Mouse (Mus musculus) T-helper 2 cell (primary cell): Measurements from ENCODE around the gene Olfr1318.

Experiments used
- in situ Hi-C: fragments of 300-600 bp; cut with MboI, MseI; formaldehyde crosslinking; loops from one replicate; pipeline ENCODE4 v1.15.1; 2025; ENCODE audit warnings: high pct_unique_total_duplicates

Olfr1318 gene

DNA sequence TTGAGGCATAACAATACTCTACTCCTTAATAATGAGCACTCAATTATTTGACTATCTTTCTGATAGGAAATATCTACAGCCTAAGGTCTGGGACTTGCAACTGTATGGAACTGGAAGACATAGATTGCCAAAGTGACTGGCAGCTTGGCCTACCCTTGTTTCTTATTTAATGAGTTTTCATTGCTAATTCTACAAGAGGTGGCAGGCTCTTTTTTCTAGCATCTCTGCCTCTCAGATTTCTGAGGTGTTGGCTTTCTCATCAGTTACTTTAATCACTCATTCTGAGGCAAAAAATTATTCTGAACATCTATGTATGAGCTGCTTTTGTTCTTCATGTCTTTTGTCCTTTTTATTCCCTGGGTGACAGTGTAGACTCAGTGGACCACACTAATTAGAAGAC lies at the start of gene Olfr1318:
Gene Olfr1318, plus strand, starts transcription at position 301 of the 400 bp plus-strand sequence.
- in situ Hi-C loops = no loop called here

DNA sequence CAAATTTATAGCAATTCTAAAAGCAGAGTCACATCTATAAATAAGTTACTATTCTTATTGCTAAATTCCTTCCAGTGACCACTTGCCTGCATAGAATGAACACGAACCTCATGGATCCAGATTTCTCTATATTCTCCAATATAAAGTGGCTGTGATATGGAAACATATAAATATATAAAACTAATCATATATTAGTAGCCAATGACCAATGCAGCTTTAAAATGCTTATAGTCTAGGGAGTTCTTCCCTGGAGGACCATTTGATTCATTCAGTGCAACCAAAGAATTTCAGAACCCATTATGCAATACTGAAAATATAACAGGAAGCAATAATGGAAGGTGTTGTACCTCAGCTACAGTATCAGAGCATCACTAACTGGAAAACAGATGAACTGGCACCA lies 38.7 kb upstream of the Olfr1318 start, which contains the start of gene Olfr1315-ps1:
Gene Olfr1315-ps1, minus strand, starts transcription at position 101 of the 400 bp plus-strand sequence.
- in situ Hi-C loops = no loop called here

DNA sequence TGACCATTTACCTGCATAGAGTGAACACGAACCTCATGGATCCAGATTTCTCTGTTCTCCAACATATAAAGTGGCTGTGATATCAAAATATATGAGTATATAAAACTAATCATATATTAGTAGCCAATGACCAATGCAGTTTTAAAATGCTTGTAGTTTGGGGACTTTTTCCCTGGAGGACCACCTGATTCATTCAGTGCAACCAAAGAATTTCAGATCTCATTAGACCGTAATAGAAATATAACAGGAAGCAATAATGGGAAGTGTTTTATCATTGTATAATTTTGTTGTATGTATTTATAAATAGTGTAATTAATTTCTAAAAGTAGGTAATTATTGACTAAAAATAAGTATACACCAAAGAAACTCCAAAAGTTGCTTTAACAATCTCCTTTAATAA lies 19.1 kb upstream of the Olfr1318 start, which contains the start of gene Olfr1316:
Gene Olfr1316, minus strand, starts transcription at position 101 of the 400 bp plus-strand sequence.
- in situ Hi-C loops = no loop called here

DNA sequence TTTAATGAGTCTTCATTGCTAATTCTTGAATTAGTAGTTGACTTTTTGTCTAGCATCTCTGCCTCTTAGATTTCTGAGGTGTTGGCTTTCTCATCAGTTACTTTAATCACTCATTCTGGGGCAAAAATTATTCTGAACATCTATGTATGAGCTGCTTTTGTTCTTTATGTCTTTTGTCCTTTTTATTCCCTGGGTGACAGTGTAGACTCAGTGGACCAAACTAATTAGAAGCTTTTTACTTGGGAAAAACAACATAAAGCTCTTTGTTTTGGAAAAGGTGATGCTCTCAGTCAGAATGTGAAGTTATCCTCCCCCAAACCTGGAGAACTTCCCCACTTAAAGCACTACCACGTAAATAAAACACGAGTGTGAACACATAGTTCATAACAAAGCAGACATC lies 14.0 kb upstream of the Olfr1318 start, which contains the start of gene Olfr1317:
Gene Olfr1317, plus strand, starts transcription at position 301 of the 400 bp plus-strand sequence.
- in situ Hi-C loops = no loop called here

DNA sequence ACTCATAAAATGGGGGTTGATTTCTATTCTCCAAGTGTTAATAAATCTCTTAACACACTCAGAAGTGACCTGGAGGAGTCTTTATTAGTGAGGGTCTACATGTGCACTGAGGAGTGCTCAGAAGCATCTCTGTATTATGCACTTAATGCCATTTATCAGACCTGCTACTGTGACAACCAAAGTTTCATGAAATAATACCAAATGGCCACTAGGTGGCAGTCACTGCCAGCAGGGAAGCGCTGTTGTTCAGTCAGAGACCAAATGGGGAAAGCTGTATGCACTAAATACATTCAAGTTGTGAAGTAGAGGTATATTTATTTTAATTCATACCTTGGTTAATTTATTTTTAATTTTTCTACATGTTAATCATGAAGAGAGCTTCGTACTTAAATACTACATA lies 42.9 kb downstream of the Olfr1318 start:
- in situ Hi-C loops = no loop called here

DNA sequence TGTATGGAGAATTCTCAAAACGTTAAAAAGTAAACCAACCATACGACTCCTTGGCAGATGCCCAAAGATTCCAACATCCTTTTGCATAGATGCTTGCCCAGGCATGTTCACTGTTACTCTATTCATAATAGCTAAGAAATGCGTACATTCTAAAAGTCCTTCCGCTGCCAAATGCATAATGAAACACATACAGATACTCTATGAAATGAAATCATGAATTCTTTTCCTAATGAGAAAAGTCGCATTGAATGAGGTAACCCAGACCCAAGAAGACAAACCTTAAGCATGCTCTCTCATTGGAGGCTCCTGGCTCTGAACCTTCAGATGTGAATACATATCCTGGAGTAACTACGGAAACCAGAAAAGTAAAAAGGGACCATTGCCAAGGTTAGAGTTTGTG lies 49.1 kb downstream of the Olfr1318 start:
- in situ Hi-C loops = no loop called here
